ENCODE assay signal across 30 mouse cellular contexts in the genomic region with DNA sequence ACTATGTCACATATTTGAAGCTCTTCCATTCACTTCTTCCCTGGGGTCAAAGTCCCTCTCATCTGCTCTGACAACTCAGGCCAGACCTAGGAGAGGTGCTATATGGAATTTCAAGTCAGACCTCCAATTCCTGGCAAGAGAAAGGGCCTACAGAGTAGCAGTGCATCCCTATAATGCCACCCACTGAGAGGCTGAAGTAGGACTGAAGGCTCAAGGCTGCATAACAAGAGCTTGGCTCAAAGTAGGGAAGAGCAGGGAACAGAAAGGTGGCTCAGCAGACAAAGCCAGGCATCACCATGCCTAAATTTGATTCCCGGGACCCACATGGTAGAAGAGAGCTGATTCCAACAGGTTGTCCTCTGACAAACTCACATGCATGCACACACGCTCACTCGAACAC. TPM values are rescaled to one million over a fixed set of nuclear protein-coding genes. Genes with fewer than 3 reads are reported as not detected.
DNase-seq lines count a peak whose midpoint lies in the region; ATAC-seq lines count a peak whose summit lies in the region.
"Had no signal": no experiment of that assay in that cellular context is flagged by ENCODE, and none has a peak within 500 bp of the region (broad histone marks: within the 10 kb centered on the region; RNA-seq: fewer than 3 reads in every experiment).

No protein-coding gene starts in this region.

- H3K9ac ChIP-seq in hindbrain, embryonic 11.5 days (ENCODE audit: low read depth, low read length) = no peak overlapping the region
- no peak overlapping the region for H3K9ac ChIP-seq in midbrain, embryonic 14.5 days (replicated peaks; ENCODE audit: low read length)

- H3K4me2 ChIP-seq in hindbrain, embryonic 11.5 days (replicated peaks; ENCODE audit: low read depth, low read length) = 0 out of 2 replicates have a peak overlapping the region, but pooled peaks have one; percentile 5
- H3K4me2 ChIP-seq in midbrain, embryonic 14.5 days (ENCODE audit: low read length) = no peak overlapping the region

- no peak for DNase-seq in hindbrain, embryonic 11.5 days (ENCODE audit: low spot score)
- no peak for DNase-seq in hindbrain, embryonic 10.5 days (ENCODE audit: low spot score)
- DNase-seq in ES-CJ7 (ENCODE audit: low read depth, low spot score) = peak; percentile 58
- peak; percentile 50 for DNase-seq in R1 (ENCODE audit: low read depth, low spot score)
- DNase-seq in ZHBTc4 (ENCODE audit: low read depth, low spot score) = peak; percentile 64
- DNase-seq in cerebellum, postnatal 4 days (ENCODE audit: low spot score in 2 of 2) = no peak
- DNase-seq in midbrain, embryonic 14.5 days = no peak
- DNase-seq: adrenal gland, adult 2 months; adrenal gland, adult 8-10 months; adrenal gland, postnatal 10 days; adrenal gland, postnatal 14 days; adrenal gland, postnatal 25 days; adrenal gland, postnatal 36 days; B cell, adult 2 months; cerebellum, adult 11 months; cerebellum, adult 11-12 months; cerebellum, adult 18-20 months; cerebellum, adult 2 months; cerebellum, adult 8-10 months had no signal

- 88% methylated on average over 3 of the region's 3 CpGs for WGBS in hindbrain, embryonic 11.5 days
- WGBS in hindbrain, embryonic 10.5 days = 94% methylated on average over 3 of the region's 3 CpGs
- WGBS in midbrain, embryonic 14.5 days = 96% methylated on average over 3 of the region's 3 CpGs

- no peaks in the 10 kb centered on the region for H3K27me3 ChIP-seq in hindbrain, embryonic 11.5 days (ENCODE audit: control insufficient read depth, insufficient read depth, low read length)
- peaks cover 51% of the 10 kb centered on the region for H3K27me3 ChIP-seq in hindbrain, embryonic 10.5 days (ENCODE audit: insufficient read depth, poor library complexity, severe bottlenecking)
- no peaks in the 10 kb centered on the region for H3K27me3 ChIP-seq in midbrain, embryonic 14.5 days (ENCODE audit: control insufficient read depth, insufficient read depth, low read length)
- H3K27me3 ChIP-seq: Patski had no signal

- H3K36me3 ChIP-seq in hindbrain, embryonic 11.5 days (ENCODE audit: control insufficient read depth, insufficient read depth, low read length) = no peaks in the 10 kb centered on the region
- peaks cover under 1% of the 10 kb centered on the region; the same call in 1 of the 2 replicates for H3K36me3 ChIP-seq in hindbrain, embryonic 10.5 days
- H3K36me3 ChIP-seq in midbrain, embryonic 14.5 days (ENCODE audit: control insufficient read depth, insufficient read depth, low read length) = no peaks in the 10 kb centered on the region

- peaks cover 9% of the 10 kb centered on the region for H3K4me1 ChIP-seq in hindbrain, embryonic 11.5 days (replicated peaks; ENCODE audit: control insufficient read depth, insufficient read depth, low read length)
- peaks cover 54% of the 10 kb centered on the region for H3K4me1 ChIP-seq in hindbrain, embryonic 10.5 days (replicated peaks)
- H3K4me1 ChIP-seq in midbrain, embryonic 14.5 days (ENCODE audit: control insufficient read depth, insufficient read depth, low read length) = peaks cover 21% of the 10 kb centered on the region

- no peak for ATAC-seq in hindbrain, embryonic 11.5 days (ENCODE audit: low FRiP score)
- no peak for ATAC-seq in monocyte, adult 5-6 weeks (replicated peaks; ENCODE audit: insufficient number of reproducible peaks, low FRiP score, low TSS enrichment, poor library complexity, severe bottlenecking)
- no peak for ATAC-seq in midbrain, embryonic 14.5 days (ENCODE audit: low FRiP score, low TSS enrichment)
- ATAC-seq: activated CD4-positive, CD25-positive, alpha-beta regulatory T cell, adult 4 months; CD4-positive, CD25-positive, alpha-beta regulatory T cell, adult 4 months; Patski had no signal

- no peaks in the 10 kb centered on the region for H3K9me3 ChIP-seq in hindbrain, embryonic 11.5 days (ENCODE audit: control insufficient read depth, low read length)
- H3K9me3 ChIP-seq in hindbrain, embryonic 10.5 days = no peaks in the 10 kb centered on the region
- H3K9me3 ChIP-seq in midbrain, embryonic 14.5 days (ENCODE audit: control insufficient read depth, low read length) = no peaks in the 10 kb centered on the region
- H3K9me3 ChIP-seq: G1E had no signal

- H3K27ac ChIP-seq in hindbrain, embryonic 11.5 days (ENCODE audit: low read depth, low read length) = no peak overlapping the region
- no peak overlapping the region for H3K27ac ChIP-seq in hindbrain, embryonic 10.5 days
- no peak overlapping the region for H3K27ac ChIP-seq in midbrain, embryonic 14.5 days (replicated peaks; ENCODE audit: low read depth, low read length)

- H3K4me3 ChIP-seq in hindbrain, embryonic 11.5 days (ENCODE audit: low read depth, low read length) = no peak overlapping the region
- H3K4me3 ChIP-seq in hindbrain, embryonic 10.5 days = no peak overlapping the region
- H3K4me3 ChIP-seq in midbrain, embryonic 14.5 days (replicated peaks; ENCODE audit: low read depth, low read length) = no peak overlapping the region

RNA-seq across cellular contexts. Expression of a gene that starts 2.6 kb away (rescaled TPM):
- polyA plus RNA-seq in hindbrain, embryonic 11.5 days (2014; fragmentation: Nextera tagmentation; extraction: Ambion mirVana) = 1.4 and 2.1 TPM in 2 replicates
- polyA plus RNA-seq in hindbrain, embryonic 10.5 days (2016; fragmentation: Nextera tagmentation; extraction: Ambion mirVana) = 0.27 and 0.86 TPM in 2 replicates
- 0.29 TPM in 1 of 3 replicates, not detected in the others for total RNA-seq in monocyte, adult 5-6 weeks (2017)
- 5.4 and 7.2 TPM in 2 replicates for polyA plus RNA-seq in midbrain, embryonic 14.5 days (2014; fragmentation: Nextera tagmentation; extraction: Ambion mirVana)
- polyA plus RNA-seq: activated CD4-positive, CD25-positive, alpha-beta regulatory T cell, adult 4 months; CD4-positive, CD25-positive, alpha-beta regulatory T cell, adult 4 months had no signal

RNA-seq across cellular contexts. Expression of a gene that starts 2.8 kb away (rescaled TPM):
- polyA plus RNA-seq in hindbrain, embryonic 11.5 days (2014; fragmentation: Nextera tagmentation; extraction: Ambion mirVana) = 7.9 and 8.6 TPM in 2 replicates
- 9.5 and 12.7 TPM in 2 replicates for polyA plus RNA-seq in hindbrain, embryonic 10.5 days (2016; fragmentation: Nextera tagmentation; extraction: Ambion mirVana)
- 0.38 to 1.4 TPM (median 1.3 TPM) in 3 replicates for total RNA-seq in monocyte, adult 5-6 weeks (2017)
- 32.3 and 33.2 TPM in 2 replicates for polyA plus RNA-seq in midbrain, embryonic 14.5 days (2014; fragmentation: Nextera tagmentation; extraction: Ambion mirVana)
- polyA plus RNA-seq: activated CD4-positive, CD25-positive, alpha-beta regulatory T cell, adult 4 months had no signal

RNA-seq across cellular contexts. Expression of a gene that starts 2.9 kb away (rescaled TPM):
- polyA plus RNA-seq in hindbrain, embryonic 11.5 days (2014; fragmentation: Nextera tagmentation; extraction: Ambion mirVana) = 0.32 and 1.8 TPM in 2 replicates
- 0.34 and 0.66 TPM in 2 replicates for polyA plus RNA-seq in hindbrain, embryonic 10.5 days (2016; fragmentation: Nextera tagmentation; extraction: Ambion mirVana)
- not detected in 3 replicates for total RNA-seq in monocyte, adult 5-6 weeks (2017)
- polyA plus RNA-seq in midbrain, embryonic 14.5 days (2014; fragmentation: Nextera tagmentation; extraction: Ambion mirVana) = 2.1 TPM in 1 of 2 replicates, not detected in the other
- total RNA-seq: G1E had no signal
- polyA plus RNA-seq: activated CD4-positive, CD25-positive, alpha-beta regulatory T cell, adult 4 months; CD4-positive, CD25-positive, alpha-beta regulatory T cell, adult 4 months had no signal

RNA-seq across cellular contexts. Expression of a gene that starts 3.5 kb away (rescaled TPM):
- 370 and 375 TPM in 2 replicates for polyA plus RNA-seq in hindbrain, embryonic 11.5 days (2014; fragmentation: Nextera tagmentation; extraction: Ambion mirVana)
- polyA plus RNA-seq in hindbrain, embryonic 10.5 days (2016; fragmentation: Nextera tagmentation; extraction: Ambion mirVana) = 369 and 408 TPM in 2 replicates
- total RNA-seq in monocyte, adult 5-6 weeks (2017) = 17.7 to 36.4 TPM (median 24.6 TPM) in 3 replicates
- 298 and 333 TPM in 2 replicates for polyA plus RNA-seq in midbrain, embryonic 14.5 days (2014; fragmentation: Nextera tagmentation; extraction: Ambion mirVana)

RNA-seq across cellular contexts. Expression of a gene that starts 35.0 kb away (rescaled TPM):
- polyA plus RNA-seq in hindbrain, embryonic 11.5 days (2014; fragmentation: Nextera tagmentation; extraction: Ambion mirVana) = not detected in 2 replicates
- polyA plus RNA-seq in hindbrain, embryonic 10.5 days (2016; fragmentation: Nextera tagmentation; extraction: Ambion mirVana) = 0.15 TPM in 1 of 2 replicates, not detected in the other
- total RNA-seq in monocyte, adult 5-6 weeks (2017) = not detected in 3 replicates
- polyA plus RNA-seq in midbrain, embryonic 14.5 days (2014; fragmentation: Nextera tagmentation; extraction: Ambion mirVana) = not detected in 2 replicates
- total RNA-seq: adrenal gland, adult 18-20 months; adrenal gland, adult 2 months; adrenal gland, adult 8-10 months; adrenal gland, postnatal 10 days; adrenal gland, postnatal 14 days; adrenal gland, postnatal 25 days; adrenal gland, postnatal 36 days; adrenal gland, postnatal 4 days; CH12.LX; G1E; MEL had no signal
- polyA plus RNA-seq: activated CD4-positive, CD25-positive, alpha-beta regulatory T cell, adult 4 months; brain, embryonic 14.5 days; C2C12; CD4-positive, CD25-positive, alpha-beta regulatory T cell, adult 4 months; G1E; Patski had no signal

Comparison
In these comparisons a context has a peak if more than half of its experiments do, and no peak if none do; other contexts are left out.
1. DNase-seq: peak in ES-CJ7 (single experiment), R1 (single experiment) and ZHBTc4 (single experiment); none in hindbrain, embryonic 11.5 days (single experiment), hindbrain, embryonic 10.5 days (single experiment), cerebellum, postnatal 4 days (0 of 2) and midbrain, embryonic 14.5 days (single experiment).